Mouse (Mus musculus): ENCODE measurements around the gene Ifi208.
"Not testable (repeated sequence)": the region's sequence is repeated elsewhere in the genome, so short reads cannot be mapped to it uniquely, and the experiment has no call there.

Ifi208 gene

DNA sequence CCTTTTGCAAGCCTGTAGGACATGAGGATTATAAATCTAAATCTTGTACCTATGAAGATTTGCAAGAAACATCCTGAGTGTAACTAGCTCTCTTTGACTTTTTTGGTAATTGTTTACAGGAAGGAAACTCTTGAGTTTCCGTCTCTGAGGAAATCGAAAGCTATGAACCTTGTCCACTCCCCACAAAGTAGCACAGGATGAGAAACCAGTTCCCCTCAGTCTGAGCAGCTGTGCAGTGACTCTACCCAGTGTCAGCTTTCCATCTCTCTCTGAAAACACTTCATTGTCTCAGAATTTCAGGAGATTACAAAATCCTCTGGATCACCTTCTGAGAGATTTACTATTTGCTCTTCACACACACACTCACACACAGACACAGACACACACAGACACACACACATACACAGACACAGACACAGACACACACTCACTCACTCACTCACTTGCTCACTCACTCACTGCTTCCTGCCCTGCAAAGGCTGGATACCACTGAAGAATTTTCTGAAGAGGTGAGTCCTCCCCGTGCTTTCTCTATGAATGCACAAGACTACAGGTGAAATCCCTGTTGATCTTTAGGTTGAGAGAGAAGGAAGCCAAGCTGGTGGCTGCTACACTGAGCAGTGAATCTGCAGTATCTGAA, at the start of gene Ifi208:
Gene Ifi208 (plus strand): TSS at position 218 of the 640 bp plus-strand sequence.
- in situ Hi-C loops (cut with MboI; ENCODE audit: unreplicated experiment in 2 of 2), result loop anchor here in 1 of 2 experiments (25.0 kb wide), 1 partner anchor 414 kb away; the partner anchor contains the start of genes Olfr427 and Olfr429

DNA sequence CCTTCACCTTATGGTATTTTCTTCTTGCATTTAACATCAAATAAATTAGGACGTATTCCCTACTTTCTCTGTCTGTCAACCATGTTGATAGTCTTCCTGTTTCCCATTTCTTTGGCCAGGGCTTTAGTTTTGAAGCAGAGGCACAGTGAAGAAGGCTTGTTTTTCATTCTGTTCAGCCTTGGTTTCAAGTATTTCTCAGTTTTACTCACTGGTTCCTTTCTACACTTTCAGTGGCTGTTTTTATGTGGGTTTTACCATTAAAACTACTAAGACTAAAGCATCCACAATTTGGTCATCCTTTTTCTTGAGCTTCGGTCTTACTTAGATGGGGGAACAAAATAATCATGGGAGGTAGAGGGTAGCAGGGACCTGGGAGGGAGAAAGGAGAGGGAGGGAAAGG, 49.4 kb upstream of the Ifi208 start:
- in situ Hi-C loops (cut with MboI; ENCODE audit: unreplicated experiment in 2 of 2), result loop anchor here (10.0 kb wide), 2 partner anchors 69 to 89 kb away; partner anchors contain the start of gene Ifi214 (in 1 of the 2)

DNA sequence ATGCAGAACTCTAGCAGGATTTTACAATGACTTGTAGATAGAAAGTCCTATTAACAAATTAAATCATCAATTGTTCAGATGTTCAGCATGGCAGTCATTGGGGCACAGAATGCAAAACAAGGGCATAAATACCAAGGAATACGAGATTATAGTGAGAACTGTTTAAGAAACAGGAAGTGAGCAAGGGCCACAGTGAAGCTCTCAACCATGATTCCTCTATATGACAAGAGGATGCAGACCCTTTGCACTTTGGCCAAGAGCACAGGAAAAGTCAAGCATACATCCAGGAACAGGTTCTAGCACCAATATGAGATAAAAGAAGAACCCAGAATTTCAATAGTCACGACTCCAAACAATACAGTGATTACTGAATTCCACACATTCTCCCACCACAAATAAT, 46.8 kb upstream of the Ifi208 start:
- in situ Hi-C loops (cut with MboI; ENCODE audit: unreplicated experiment in 2 of 2), result loop anchor here (10.0 kb wide), 2 partner anchors 72 to 92 kb away; partner anchors contain the start of gene Ifi214 (in 1 of the 2)

DNA sequence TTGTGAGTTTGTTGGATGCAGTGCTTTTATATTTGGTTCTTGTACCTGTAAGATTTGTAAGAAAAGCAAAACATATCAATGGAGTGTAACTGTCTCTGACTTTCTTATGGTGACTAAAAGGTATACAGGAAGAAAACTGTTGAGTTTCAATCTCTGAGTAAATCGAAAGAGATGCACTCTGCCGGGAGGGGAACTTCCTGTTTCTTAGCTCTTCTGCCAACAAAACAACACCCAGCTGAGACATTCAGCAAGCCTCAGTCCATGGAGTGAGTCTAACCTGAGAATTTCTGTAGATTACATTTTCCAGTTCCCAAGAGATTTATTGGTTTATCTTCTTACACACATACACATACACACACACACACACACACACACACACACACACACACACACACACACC, 42.9 kb upstream of the Ifi208 start, which contains the start of gene Ifi209:
Gene Ifi209 (plus strand): TSS at position 296 of the 400 bp plus-strand sequence.
- in situ Hi-C loops (cut with MboI; ENCODE audit: unreplicated experiment in 2 of 2), result loop anchor here in 1 of 2 experiments (10.0 kb wide), 2 partner anchors 166 to 834 kb away; no protein-coding TSS in a partner anchor

DNA sequence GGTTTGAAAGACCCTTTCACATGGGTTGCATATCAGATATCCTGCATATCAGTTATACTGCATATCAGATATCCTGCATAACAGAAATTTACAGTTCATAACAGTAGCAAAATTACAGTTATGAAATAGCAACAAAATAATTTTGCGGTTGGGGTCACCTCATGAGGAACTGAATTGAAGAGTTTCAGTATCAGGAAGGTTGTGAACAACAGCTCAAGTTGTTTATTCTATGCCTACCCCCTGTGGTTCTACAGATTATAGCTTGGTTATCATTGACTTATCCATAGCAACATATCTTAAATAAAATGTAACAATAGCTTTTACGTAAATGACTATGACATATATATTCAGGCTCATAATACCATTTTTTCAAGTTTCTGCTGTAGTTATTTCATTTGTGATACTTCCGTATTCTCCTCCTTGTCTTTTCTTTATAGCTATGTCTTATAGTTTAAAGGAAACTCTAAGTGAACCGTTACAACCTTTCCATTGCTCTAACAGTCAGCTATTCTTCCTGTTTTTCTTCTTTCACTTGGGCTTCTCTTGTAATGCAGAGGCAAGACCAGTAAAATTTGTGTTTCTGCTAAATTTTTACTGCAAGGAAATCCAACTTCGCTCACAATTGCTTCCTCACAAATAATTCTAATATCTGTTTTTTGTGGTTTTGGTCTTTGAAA, 39.4 kb upstream of the Ifi208 start:
- in situ Hi-C loops (cut with MboI; ENCODE audit: unreplicated experiment in 2 of 2), result loop anchor here in 1 of 2 experiments (10.0 kb wide), 2 partner anchors 169 to 831 kb away; no protein-coding TSS in a partner anchor

DNA sequence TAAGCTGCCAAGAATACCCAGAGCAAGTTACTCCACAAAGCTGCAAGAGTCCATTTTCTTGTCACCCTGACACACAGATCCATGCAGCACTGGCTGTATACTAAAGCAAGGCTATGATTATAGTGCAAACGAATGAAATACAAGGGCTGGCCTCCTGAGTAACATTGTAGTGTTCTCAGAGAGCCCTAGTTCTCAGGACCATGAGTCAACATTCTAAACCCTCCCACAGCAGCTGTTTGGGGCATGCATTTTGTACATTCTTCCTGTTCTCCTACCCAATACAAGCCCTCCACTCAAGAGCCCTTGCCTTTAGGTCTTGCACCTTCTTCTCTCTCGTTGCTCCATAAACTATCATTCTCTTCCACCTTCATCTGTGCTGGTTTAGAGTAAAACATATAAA, 28.1 kb upstream of the Ifi208 start:
- in situ Hi-C loops (cut with MboI; ENCODE audit: unreplicated experiment in 2 of 2), result loop anchor here in 1 of 2 experiments (10.0 kb wide), 1 partner anchor 219 kb away; no protein-coding TSS in a partner anchor

DNA sequence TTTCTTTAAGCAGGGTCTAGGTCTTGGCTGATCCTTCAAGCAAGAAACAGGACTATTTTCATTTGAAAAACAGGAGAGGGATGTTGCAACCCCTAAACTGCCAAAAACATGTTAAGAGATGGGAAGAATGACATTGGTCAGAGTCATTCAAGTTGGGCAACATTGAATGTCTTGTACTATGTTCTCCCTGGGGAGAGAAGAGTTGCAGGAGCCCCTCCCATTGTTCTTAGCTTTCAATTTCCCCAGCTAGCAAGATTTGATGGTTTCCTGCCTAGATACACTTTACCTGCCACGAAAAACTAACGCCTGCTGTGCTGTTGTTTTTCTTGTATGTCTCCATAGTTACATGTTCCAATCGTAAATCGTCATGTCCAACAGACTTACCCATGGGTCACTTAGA, 15.5 kb upstream of the Ifi208 start:
- in situ Hi-C loops (cut with MboI; ENCODE audit: unreplicated experiment in 2 of 2), result loop anchor here in 1 of 2 experiments (25.0 kb wide), 1 partner anchor 429 kb away; the partner anchor contains the start of genes Olfr427 and Olfr429

DNA sequence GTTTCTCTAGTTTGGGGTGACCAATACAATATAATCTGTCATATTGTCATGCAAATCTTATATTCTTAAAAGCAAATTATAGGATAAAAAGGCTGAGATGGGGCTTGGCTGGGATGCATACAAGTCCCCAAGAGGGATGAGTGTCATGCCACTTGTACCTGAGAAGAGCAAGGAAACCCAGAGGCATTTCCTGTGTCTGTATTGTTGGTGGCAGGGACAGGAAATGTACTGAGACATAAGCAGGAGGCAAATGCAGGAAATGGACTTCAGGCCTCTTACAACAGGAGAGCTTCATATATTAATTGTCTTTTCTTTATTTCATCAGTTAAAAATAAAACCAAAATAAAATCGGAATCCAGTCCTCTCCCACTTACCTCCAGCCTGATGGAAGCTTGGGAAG, 5.1 kb downstream of the Ifi208 start:
- in situ Hi-C loops (cut with MboI; ENCODE audit: unreplicated experiment in 2 of 2), result loop anchor here (5.0 kb wide), 1 partner anchor 81 kb away; the partner anchor contains the start of gene Ifi213 (in 2 of the 2)

DNA sequence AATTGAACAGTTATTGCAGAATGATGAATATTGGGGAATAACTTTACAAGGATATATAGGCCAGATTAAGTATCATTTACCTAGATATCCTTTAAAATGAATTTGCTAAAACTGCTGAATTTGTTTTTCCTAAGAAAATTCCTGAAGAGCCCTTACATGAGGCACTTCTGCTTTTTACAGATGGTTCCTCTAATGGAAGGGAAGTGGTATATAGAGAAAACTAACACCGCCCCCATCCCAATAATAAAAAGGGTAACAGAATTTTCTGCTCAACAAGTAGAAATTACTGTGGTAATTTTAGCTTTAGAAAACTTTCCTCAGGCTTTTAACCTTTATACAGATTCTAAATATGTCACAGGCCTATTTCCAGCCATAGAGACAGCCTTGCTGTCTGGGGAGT, 20.8 kb downstream of the Ifi208 start:
- in situ Hi-C loops (cut with MboI; ENCODE audit: unreplicated experiment in 2 of 2), result no loop called here

DNA sequence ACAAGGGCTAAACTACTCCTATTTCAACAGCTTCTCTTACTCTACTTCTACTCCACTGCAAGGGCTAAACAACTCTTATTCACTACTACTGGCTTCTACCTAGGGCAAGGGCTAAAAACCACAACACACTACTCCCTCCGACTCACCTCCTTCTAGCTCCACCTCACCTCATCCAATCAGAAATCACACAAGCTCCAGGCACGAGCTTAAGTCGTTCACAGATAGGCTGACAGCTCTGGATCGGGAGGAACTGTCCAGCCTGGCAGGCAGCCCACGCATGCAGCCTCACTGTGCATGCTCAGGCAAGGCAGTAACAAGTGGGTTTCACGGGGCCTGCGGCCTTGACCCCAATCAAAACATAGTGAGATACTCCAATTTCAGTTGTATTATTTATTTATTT, 59.7 kb downstream of the Ifi208 start:
- in situ Hi-C loops (cut with MboI; ENCODE audit: unreplicated experiment in 2 of 2), result no loop called here

DNA sequence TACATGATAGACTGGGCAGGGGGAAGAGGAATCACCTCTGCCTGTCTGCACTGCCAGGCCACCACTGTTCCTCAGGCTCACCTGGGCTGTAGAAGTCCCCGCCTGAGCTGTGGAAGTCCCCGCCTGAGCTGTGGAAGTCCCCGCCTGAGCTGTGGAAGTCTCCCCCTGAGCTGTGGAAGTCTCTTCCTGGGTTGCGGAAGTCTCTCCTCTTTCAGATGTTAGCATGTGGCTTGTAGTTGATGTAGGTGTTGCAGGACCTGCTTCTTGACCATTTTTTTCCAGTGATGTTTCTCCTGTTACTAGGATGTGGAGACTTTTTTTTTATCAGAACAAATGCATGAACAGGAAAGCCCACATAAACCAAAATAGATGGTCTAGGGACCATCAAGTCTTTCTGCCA, 61.5 kb downstream of the Ifi208 start:
- in situ Hi-C loops (cut with MboI; ENCODE audit: unreplicated experiment in 2 of 2), result not testable (repeated sequence)

DNA sequence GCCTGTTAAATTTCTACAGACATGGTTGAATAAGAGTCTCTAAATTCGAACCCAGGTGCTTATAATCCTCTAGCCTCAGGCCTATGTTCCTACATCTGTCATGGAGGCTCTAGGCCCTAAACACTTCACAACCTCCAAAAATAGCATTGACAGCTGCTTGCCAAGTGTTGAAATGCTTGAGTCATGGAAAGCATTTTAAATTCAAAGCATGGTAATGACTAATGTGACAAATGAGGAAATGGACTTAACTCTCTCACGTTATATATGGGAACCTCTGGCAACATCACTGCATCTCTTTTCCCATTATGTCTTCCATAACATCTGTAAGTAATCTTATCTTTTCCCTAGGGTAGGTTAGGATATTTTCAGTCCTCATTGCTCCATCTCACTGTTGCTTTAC, 63.5 kb downstream of the Ifi208 start:
- in situ Hi-C loops (cut with MboI; ENCODE audit: unreplicated experiment in 2 of 2), result no loop called here

DNA sequence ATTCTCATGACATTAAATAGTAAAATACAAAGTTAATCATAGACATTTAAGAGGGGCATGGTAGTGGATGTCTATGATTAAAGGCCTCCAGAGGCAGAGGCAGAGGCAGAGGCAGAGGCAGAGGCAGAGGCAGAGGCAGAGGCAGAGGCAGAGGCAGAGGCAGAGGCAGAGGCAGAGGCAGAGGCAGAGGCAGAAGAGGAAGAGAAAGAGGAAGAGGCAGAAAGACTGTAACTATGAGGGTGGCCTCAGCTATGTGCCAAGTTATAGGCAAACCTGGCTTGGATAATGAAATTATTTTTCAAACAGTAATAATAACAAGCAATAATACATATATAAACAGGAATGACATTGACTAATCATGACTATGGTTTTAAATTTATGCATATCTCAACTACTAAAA, 67.1 kb downstream of the Ifi208 start:
- in situ Hi-C loops (cut with MboI; ENCODE audit: unreplicated experiment in 2 of 2), result loop anchor here in 1 of 2 experiments (10.0 kb wide), 1 partner anchor 184 kb away; no protein-coding TSS in a partner anchor

DNA sequence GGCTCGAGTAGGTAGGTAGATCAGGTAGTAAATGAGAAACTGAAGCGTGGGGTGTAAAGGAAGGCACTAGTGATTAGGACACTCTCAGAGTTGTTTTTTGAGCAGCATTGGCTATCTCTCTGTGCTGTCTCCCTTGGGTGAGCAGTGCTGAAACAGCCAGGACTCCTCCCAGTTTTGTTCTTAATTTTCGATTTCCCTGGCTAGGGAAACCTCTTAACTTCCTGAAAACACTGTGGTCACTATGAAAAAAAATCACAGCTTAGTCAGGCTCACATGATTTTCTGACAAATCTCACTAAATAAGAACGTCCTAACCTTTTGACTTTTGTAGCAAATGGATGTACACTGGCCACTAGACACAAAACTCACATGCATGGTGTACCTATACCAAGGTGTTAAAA, 68.2 kb downstream of the Ifi208 start, which contains the start of gene Ifi207:
Gene Ifi207 (minus strand): TSS at position 92 of the 400 bp plus-strand sequence.
- in situ Hi-C loops (cut with MboI; ENCODE audit: unreplicated experiment in 2 of 2), result loop anchor here in 1 of 2 experiments (10.0 kb wide), 1 partner anchor 183 kb away; no protein-coding TSS in a partner anchor

DNA sequence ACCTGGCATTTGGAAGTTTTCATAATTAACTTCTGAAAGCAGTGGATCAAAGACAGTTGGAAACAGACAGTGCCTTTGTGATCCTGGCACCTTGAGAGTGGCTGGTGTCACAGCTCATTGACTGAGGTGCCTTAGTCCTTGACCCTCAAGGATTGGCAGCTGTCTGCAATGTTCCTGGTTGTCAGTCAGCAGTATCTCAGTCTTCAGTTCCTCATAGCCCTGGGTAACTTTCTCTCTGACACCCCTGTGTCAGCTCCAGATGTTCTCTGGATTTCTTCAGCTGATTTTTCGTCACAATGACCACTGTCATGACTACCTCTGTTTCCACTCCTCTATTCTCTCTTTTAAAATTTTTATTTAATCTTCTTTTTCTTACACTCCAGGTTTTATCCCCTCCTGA, 68.8 kb downstream of the Ifi208 start:
- in situ Hi-C loops (cut with MboI; ENCODE audit: unreplicated experiment in 2 of 2), result loop anchor here in 1 of 2 experiments (10.0 kb wide), 1 partner anchor 183 kb away; no protein-coding TSS in a partner anchor
